Mouse (Mus musculus): Measurements from ENCODE around the gene Slx4ip. TPM values are rescaled to one million over a fixed set of nuclear protein-coding genes. Genes with fewer than 3 reads are reported as not detected.

Gene Slx4ip
- polyA plus RNA-seq, 1 experiment from 2014 or later = 12.8 TPM

- no peaks in the 10 kb centered on the region for H3K27me3 ChIP-seq
- no peak overlapping the region for H3K27ac ChIP-seq
- H3K4me2 ChIP-seq = no peak overlapping the region
- no peaks in the 10 kb centered on the region for H3K9me3 ChIP-seq (replicated peaks)
- 88% methylated on average over 9 of the region's 9 CpGs for WGBS
- H3K4me1 ChIP-seq = no peaks in the 10 kb centered on the region; the same call in 1 of the 2 replicates
- H3K36me3 ChIP-seq (ENCODE audit: poor library complexity, severe bottlenecking) = no peaks in the 10 kb centered on the region
- no peak overlapping the region for H3K9ac ChIP-seq
- no peak for ATAC-seq
- H3K4me3 ChIP-seq = no peak overlapping the region
Observed at GRCm38 (mm10) chr2:136955726-136956571, 64.9 kb downstream of the Slx4ip start.

GRCm38 (mm10) chr2:136958697-136959096, 67.7 kb downstream of the Slx4ip start:
- Histone ChIP-seq H3K4me1 (no peaks in the 10 kb centered on the region; the same call in 1 of the 2 replicates), H3K27me3 (no peaks in the 10 kb centered on the region), H3K9me3 (replicated peaks) (no peaks in the 10 kb centered on the region), H3K4me3 (no peak overlapping the region), H3K27ac (no peak overlapping the region), H3K36me3 (ENCODE audit: poor library complexity, severe bottlenecking) (no peaks in the 10 kb centered on the region), H3K9ac (no peak overlapping the region), H3K4me2 (no peak overlapping the region)
- ATAC-seq = no peak
- WGBS = 94% methylated on average over 3 of the region's 3 CpGs

DNA sequence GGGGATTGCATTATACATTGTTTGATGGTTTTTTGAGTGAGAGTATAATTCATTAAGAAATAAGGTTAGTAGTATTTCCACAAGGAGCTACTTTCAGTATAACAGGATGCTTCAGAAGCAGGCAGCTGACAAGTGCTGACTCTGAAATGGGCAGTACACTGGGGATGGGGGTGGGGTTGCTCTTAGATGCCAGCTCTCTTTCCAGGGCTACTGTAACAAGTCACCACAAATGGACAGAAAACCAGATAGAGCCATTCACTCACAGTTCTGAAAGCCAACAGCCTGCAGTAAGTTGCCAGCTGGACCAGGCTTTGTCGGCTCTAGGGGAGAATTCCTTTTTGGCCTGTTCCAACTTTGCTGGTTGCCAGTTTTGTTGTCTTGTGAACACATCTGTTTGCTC, 84.8 kb downstream of the Slx4ip start:
- Histone ChIP-seq H3K4me1 (peaks cover 3% of the 10 kb centered on the region), H3K4me2 (no peak overlapping the region), H3K4me3 (no peak overlapping the region), H3K36me3 (ENCODE audit: poor library complexity, severe bottlenecking) (no peaks in the 10 kb centered on the region), H3K9ac (no peak overlapping the region), H3K9me3 (replicated peaks) (no peaks in the 10 kb centered on the region), H3K27me3 (peaks cover 25% of the 10 kb centered on the region), H3K27ac (no peak overlapping the region)
- 73% methylated on average over 1 of the region's 1 CpGs for WGBS
- peak; percentile 30; the same call in 1 of the 2 replicates for ATAC-seq

DNA sequence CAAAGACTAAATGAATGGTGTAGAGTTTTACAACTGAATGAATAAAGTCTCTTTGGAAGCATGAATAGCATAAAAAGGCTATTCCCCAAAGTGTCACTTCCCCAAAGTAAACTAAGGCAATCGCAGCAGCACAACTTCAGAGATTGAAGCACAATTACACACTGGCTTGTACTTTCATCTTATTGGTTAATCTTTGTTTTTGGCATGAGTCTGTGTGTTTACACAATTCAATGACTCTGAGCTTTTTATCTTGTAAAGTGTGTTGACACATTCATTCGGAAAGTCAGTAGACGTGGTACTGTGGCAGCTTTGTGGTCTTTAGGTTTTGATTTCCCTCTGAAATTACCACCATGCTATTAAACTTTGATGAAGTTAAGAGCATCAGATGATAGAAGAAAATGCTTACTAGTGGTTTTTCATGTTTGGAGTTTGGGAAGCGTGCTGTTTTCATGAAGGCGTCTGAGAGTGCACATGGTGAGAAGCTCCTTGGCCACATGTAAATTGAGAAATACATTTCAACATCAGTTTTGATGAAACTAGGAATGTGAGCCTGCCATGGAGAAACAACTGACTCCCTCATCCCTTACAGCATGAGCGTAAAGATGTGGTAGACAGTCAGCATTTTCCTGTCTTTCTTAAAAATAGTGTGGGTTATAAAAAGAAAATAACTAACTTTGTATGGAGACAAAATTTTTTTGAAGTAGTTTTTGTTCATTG, 88.2 kb downstream of the Slx4ip start:
- Histone ChIP-seq H3K36me3 (ENCODE audit: poor library complexity, severe bottlenecking) (no peaks in the 10 kb centered on the region), H3K4me1 (peaks cover 14% of the 10 kb centered on the region), H3K27me3 (peaks cover 46% of the 10 kb centered on the region), H3K4me3 (no peak overlapping the region), H3K4me2 (no peak overlapping the region), H3K9ac (no peak overlapping the region), H3K27ac (no peak overlapping the region), H3K9me3 (replicated peaks) (no peaks in the 10 kb centered on the region)
- WGBS = 89% methylated on average over 6 of the region's 6 CpGs
- no peak for ATAC-seq

DNA sequence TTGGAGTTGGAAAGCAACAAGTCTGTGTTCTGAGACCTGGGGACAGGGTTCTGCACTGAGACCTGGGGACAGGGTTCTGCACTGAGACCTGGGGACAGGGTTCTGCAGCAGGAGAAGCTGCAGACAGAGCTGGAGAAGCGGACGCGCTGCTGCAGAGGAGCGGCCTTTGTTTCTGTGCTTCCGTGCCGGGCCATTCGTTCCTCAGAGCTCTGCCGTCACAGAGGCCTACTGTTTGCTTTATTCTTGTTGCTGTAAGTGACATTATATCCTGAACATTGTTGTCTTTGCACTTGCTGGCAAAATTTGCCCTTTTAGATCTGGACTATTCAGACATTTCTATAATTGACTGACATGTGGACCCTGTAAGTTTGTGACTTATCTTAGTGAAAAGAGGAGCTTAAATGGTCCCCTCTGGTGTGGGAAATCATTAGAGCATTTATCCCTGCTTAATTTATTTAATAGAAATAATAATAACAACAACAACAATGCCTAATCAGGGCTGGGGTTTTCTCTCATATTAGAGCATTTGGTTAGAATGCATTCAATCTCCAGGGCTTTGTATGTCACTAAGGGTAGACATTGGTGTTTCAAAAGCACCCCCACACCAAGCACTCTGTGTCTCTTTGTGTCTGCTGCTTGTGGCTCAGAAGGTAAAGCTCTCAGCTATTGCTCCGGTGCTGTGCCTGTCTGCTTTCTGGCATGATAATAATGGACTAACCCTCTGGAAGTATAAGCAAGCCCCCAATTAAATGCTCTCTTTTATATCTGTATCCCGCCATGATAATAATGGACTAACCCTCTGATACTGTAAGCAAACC, 90.3 kb downstream of the Slx4ip start:
- no peaks in the 10 kb centered on the region for H3K36me3 ChIP-seq (ENCODE audit: poor library complexity, severe bottlenecking)
- H3K4me3 ChIP-seq = no peak overlapping the region
- 0 out of 2 replicates have a peak overlapping the region, but pooled peaks have one; percentile 10 for H3K9ac ChIP-seq
- peak; percentile 86 for ATAC-seq
- no peaks in the 10 kb centered on the region for H3K9me3 ChIP-seq (replicated peaks)
- H3K27me3 ChIP-seq = peaks cover 52% of the 10 kb centered on the region
- no peak overlapping the region; the same call in 1 of the 2 replicates for H3K4me2 ChIP-seq
- H3K27ac ChIP-seq = no peak overlapping the region
- WGBS = 6% methylated on average over 10 of the region's 10 CpGs
- H3K4me1 ChIP-seq = peaks cover 14% of the 10 kb centered on the region

DNA sequence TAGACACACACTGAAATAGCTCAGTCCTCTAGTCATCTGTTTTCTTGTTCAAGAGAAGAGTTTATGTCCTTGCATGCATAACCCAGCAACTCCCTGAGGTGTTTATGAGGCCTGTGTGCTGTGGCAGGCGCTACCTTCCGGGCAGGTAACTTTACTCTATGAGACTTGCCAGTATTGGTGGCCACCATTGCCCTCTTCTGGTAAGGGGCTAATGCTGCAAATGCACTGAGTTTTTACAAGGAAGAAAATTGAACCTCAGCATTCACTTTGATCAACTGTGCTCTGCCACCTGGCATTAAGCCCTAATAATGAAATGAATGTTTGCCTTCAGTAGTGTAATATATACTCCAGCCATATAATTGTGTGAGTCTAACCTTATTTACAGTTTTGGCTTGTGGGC, 92.9 kb downstream of the Slx4ip start:
- 92% methylated on average over 2 of the region's 2 CpGs for WGBS
- Histone ChIP-seq H3K4me1 (peaks cover 14% of the 10 kb centered on the region), H3K27me3 (peaks cover 45% of the 10 kb centered on the region), H3K9me3 (replicated peaks) (no peaks in the 10 kb centered on the region), H3K36me3 (ENCODE audit: poor library complexity, severe bottlenecking) (no peaks in the 10 kb centered on the region), H3K4me2 (no peak overlapping the region), H3K27ac (no peak overlapping the region), H3K9ac (no peak overlapping the region), H3K4me3 (no peak overlapping the region)
- ATAC-seq = no peak

- no peak; the same call in 1 of the 2 replicates for ATAC-seq
- Histone ChIP-seq H3K4me3 (no peak overlapping the region), H3K27me3 (peaks cover 30% of the 10 kb centered on the region), H3K4me1 (peaks cover 7% of the 10 kb centered on the region), H3K27ac (no peak overlapping the region), H3K9ac (no peak overlapping the region), H3K36me3 (ENCODE audit: poor library complexity, severe bottlenecking) (no peaks in the 10 kb centered on the region), H3K4me2 (no peak overlapping the region), H3K9me3 (replicated peaks) (no peaks in the 10 kb centered on the region)
- 86% methylated on average over 6 of the region's 6 CpGs for WGBS
Observed at GRCm38 (mm10) chr2:136985998-136986730, 95.1 kb downstream of the Slx4ip start.

GRCm38 (mm10) chr2:136993116-136993515, 102.1 kb downstream of the Slx4ip start:
- no peak overlapping the region for H3K27ac ChIP-seq
- H3K4me3 ChIP-seq = no peak overlapping the region
- H3K9ac ChIP-seq = no peak overlapping the region
- no peaks in the 10 kb centered on the region for H3K9me3 ChIP-seq (replicated peaks)
- H3K36me3 ChIP-seq (ENCODE audit: poor library complexity, severe bottlenecking) = no peaks in the 10 kb centered on the region
- no peaks in the 10 kb centered on the region for H3K4me1 ChIP-seq
- H3K27me3 ChIP-seq = no peaks in the 10 kb centered on the region
- H3K4me2 ChIP-seq = no peak overlapping the region
- 92% methylated on average over 3 of the region's 3 CpGs for WGBS
- no peak for ATAC-seq

GRCm38 (mm10) chr2:136997104-136997503, 106.1 kb downstream of the Slx4ip start:
- H3K4me1 ChIP-seq = no peaks in the 10 kb centered on the region
- H3K9me3 ChIP-seq (replicated peaks) = no peaks in the 10 kb centered on the region
- no peak overlapping the region for H3K9ac ChIP-seq
- H3K27ac ChIP-seq = no peak overlapping the region
- no peak for ATAC-seq
- no peaks in the 10 kb centered on the region for H3K27me3 ChIP-seq
- H3K4me3 ChIP-seq = no peak overlapping the region
- H3K4me2 ChIP-seq = no peak overlapping the region
- no peaks in the 10 kb centered on the region for H3K36me3 ChIP-seq (ENCODE audit: poor library complexity, severe bottlenecking)

- 89% methylated on average over 1 of the region's 1 CpGs for WGBS
- no peaks in the 10 kb centered on the region for H3K9me3 ChIP-seq (replicated peaks)
- H3K9ac ChIP-seq = no peak overlapping the region
- ATAC-seq = no peak
- no peaks in the 10 kb centered on the region for H3K27me3 ChIP-seq
- H3K36me3 ChIP-seq (ENCODE audit: poor library complexity, severe bottlenecking) = no peaks in the 10 kb centered on the region
- no peak overlapping the region for H3K4me3 ChIP-seq
- no peak overlapping the region for H3K27ac ChIP-seq
- H3K4me2 ChIP-seq = no peak overlapping the region
- no peaks in the 10 kb centered on the region for H3K4me1 ChIP-seq
Observed at GRCm38 (mm10) chr2:137002031-137002430, 111.0 kb downstream of the Slx4ip start.

DNA sequence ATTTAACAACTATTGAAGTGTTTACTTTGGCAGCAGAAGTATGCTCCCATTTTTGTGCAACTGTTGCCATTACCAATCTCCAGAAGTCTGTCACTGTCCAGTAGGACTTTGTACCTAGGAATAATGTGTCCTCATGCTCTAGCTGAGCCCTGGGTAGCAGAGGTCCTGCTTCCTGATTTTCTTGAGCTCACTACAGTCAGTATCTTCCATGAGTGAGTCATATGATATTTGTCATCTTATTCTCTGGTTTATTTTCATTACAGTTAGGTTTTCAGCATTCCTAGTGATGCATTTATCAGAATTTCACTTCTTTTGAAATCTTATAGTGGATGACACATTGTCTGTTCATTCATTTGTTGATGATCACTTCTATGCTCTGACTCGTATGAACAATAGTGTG, 115.6 kb downstream of the Slx4ip start:
- no peak overlapping the region for H3K27ac ChIP-seq
- no peaks in the 10 kb centered on the region for H3K27me3 ChIP-seq
- no peak for ATAC-seq
- H3K4me2 ChIP-seq = no peak overlapping the region
- 70% methylated on average over 1 of the region's 1 CpGs for WGBS
- no peaks in the 10 kb centered on the region for H3K4me1 ChIP-seq
- H3K9me3 ChIP-seq (replicated peaks) = no peaks in the 10 kb centered on the region
- no peaks in the 10 kb centered on the region for H3K36me3 ChIP-seq (ENCODE audit: poor library complexity, severe bottlenecking)
- H3K9ac ChIP-seq = no peak overlapping the region
- H3K4me3 ChIP-seq = no peak overlapping the region
